ENCODE assay signal across 9 mouse cellular contexts in the genomic region with DNA sequence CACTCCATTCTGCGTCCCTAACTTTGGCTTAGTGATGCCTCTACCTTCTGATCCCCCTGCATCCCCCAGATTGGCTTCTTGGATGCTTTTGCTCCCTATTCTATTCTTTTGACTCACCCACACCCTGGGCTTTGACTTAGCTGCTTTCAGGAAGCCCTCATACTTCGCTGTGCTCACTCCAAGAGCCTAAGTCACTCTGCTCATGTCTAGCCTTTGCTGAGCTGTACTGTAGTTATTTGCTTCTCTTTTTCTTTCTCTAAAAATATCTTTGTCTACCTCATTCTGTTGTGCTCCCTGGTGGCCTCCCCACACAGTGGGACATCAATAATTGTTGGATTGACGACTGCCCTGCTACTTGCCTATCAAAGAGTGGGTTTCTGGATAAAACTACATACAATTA. TPM values are rescaled to one million over a fixed set of nuclear protein-coding genes. Genes with fewer than 3 reads are reported as not detected.
A peak's percentile ranks its signal among the peaks of the same experiment; 100 is the strongest.
DNase-seq lines count a peak whose midpoint lies in the region; ATAC-seq and TF ChIP-seq lines count a peak whose summit lies in the region.
"Had no signal": no experiment of that assay in that cellular context is flagged by ENCODE, and none has a peak within 500 bp of the region (broad histone marks: within the 10 kb centered on the region; RNA-seq: fewer than 3 reads in every experiment).

No protein-coding gene starts in this region.

- peak overlapping the region; percentile 54; the same call in 1 of the 2 replicates for H3K4me3 ChIP-seq in kidney, embryonic 16.5 days (ENCODE audit: low read length)
- H3K4me3 ChIP-seq in embryonic facial prominence, embryonic 15.5 days (replicated peaks) = peak overlapping the region; percentile 51; the same call in 1 of the 2 replicates
- peak overlapping the region; percentile 30 for H3K4me3 ChIP-seq in hindbrain, embryonic 12.5 days
- H3K4me3 ChIP-seq in midbrain, postnatal 0 days (ENCODE audit: low read depth, low read length) = peak overlapping the region; percentile 35

- no peak overlapping the region for H3K9ac ChIP-seq in kidney, embryonic 16.5 days (replicated peaks; ENCODE audit: low read length)
- no peak overlapping the region for H3K9ac ChIP-seq in embryonic facial prominence, embryonic 15.5 days
- peak overlapping the region; percentile 52 for H3K9ac ChIP-seq in hindbrain, embryonic 12.5 days
- peak overlapping the region; percentile 55 for H3K9ac ChIP-seq in midbrain, postnatal 0 days (replicated peaks; ENCODE audit: low read length, poor library complexity, severe bottlenecking)

- H3K27ac ChIP-seq in kidney, embryonic 16.5 days (ENCODE audit: low read length) = no peak overlapping the region
- peak overlapping the region; percentile 88; the same call in 1 of the 2 replicates for H3K27ac ChIP-seq in embryonic facial prominence, embryonic 15.5 days (replicated peaks)
- H3K27ac ChIP-seq in hindbrain, embryonic 12.5 days = peak overlapping the region; percentile 99
- H3K27ac ChIP-seq in midbrain, postnatal 0 days (ENCODE audit: low read depth, low read length) = peak overlapping the region; percentile 95

- 84% methylated on average over 3 of the region's 3 CpGs for WGBS in kidney, embryonic 16.5 days
- WGBS in embryonic facial prominence, embryonic 15.5 days = 73% methylated on average over 3 of the region's 3 CpGs
- WGBS in hindbrain, embryonic 12.5 days = 47% methylated on average over 3 of the region's 3 CpGs
- WGBS in midbrain, postnatal 0 days = 23% methylated on average over 3 of the region's 3 CpGs

- H3K27me3 ChIP-seq in kidney, embryonic 16.5 days (ENCODE audit: insufficient read depth, low read length) = no peaks in the 10 kb centered on the region
- H3K27me3 ChIP-seq in embryonic facial prominence, embryonic 15.5 days = no peaks in the 10 kb centered on the region
- no peaks in the 10 kb centered on the region for H3K27me3 ChIP-seq in hindbrain, embryonic 12.5 days
- no peaks in the 10 kb centered on the region for H3K27me3 ChIP-seq in midbrain, postnatal 0 days (ENCODE audit: insufficient read depth, low read length)

- H3K36me3 ChIP-seq in kidney, embryonic 16.5 days (ENCODE audit: insufficient read depth, low read length) = no peaks in the 10 kb centered on the region
- no peaks in the 10 kb centered on the region for H3K36me3 ChIP-seq in embryonic facial prominence, embryonic 15.5 days
- no peaks in the 10 kb centered on the region for H3K36me3 ChIP-seq in hindbrain, embryonic 12.5 days
- H3K36me3 ChIP-seq in midbrain, postnatal 0 days (ENCODE audit: insufficient read depth, low read length) = no peaks in the 10 kb centered on the region
- H3K36me3 ChIP-seq: G1E had no signal

- ATAC-seq in kidney, embryonic 16.5 days (ENCODE audit: low FRiP score, low TSS enrichment) = no peak
- ATAC-seq in embryonic facial prominence, embryonic 15.5 days (ENCODE audit: insufficient number of reproducible peaks, low FRiP score, low TSS enrichment, low read depth) = no peak
- peak; percentile 8 for ATAC-seq in hindbrain, embryonic 12.5 days (ENCODE audit: low FRiP score)
- peak; percentile 2; the same call in 1 of the 2 replicates for ATAC-seq in midbrain, postnatal 0 days (ENCODE audit: low FRiP score)

- no peak for DNase-seq in kidney, postnatal 36 days
- no peak for DNase-seq in midbrain, postnatal 0 days (ENCODE audit: low spot score)
- DNase-seq in ovary, adult 18-20 months (ENCODE audit: low spot score) = no peak
- no peak for DNase-seq in right cerebral cortex, postnatal 25 days
- DNase-seq in lung, postnatal 14 days = no peak

- H3K4me2 ChIP-seq in kidney, embryonic 16.5 days (replicated peaks; ENCODE audit: low read depth, low read length) = peak overlapping the region; percentile 72; the same call in 1 of the 2 replicates
- H3K4me2 ChIP-seq in embryonic facial prominence, embryonic 15.5 days (replicated peaks) = no peak overlapping the region
- H3K4me2 ChIP-seq in hindbrain, embryonic 12.5 days (replicated peaks) = peak overlapping the region; percentile 56
- H3K4me2 ChIP-seq in midbrain, postnatal 0 days (ENCODE audit: low read depth, low read length, poor library complexity, severe bottlenecking) = peak overlapping the region; percentile 59

- H3K4me1 ChIP-seq in kidney, embryonic 16.5 days (ENCODE audit: insufficient read depth, low read length) = peaks cover 18% of the 10 kb centered on the region
- H3K4me1 ChIP-seq in embryonic facial prominence, embryonic 15.5 days = peaks cover 18% of the 10 kb centered on the region
- peaks cover 31% of the 10 kb centered on the region for H3K4me1 ChIP-seq in hindbrain, embryonic 12.5 days
- peaks cover 10% of the 10 kb centered on the region for H3K4me1 ChIP-seq in midbrain, postnatal 0 days (ENCODE audit: insufficient read depth, low read length)

- no peak for TF ChIP-seq CTCF in midbrain, postnatal 0 days (IDR thresholded peaks at IDR 0.05)

- H3K9me3 ChIP-seq in kidney, embryonic 16.5 days (ENCODE audit: low read length) = no peaks in the 10 kb centered on the region
- H3K9me3 ChIP-seq in embryonic facial prominence, embryonic 15.5 days (replicated peaks) = no peaks in the 10 kb centered on the region
- no peaks in the 10 kb centered on the region for H3K9me3 ChIP-seq in hindbrain, embryonic 12.5 days (replicated peaks)
- no peaks in the 10 kb centered on the region for H3K9me3 ChIP-seq in midbrain, postnatal 0 days (ENCODE audit: low read length)
- H3K9me3 ChIP-seq: G1E had no signal

RNA-seq across cellular contexts. Expression of gene Psmg4, which starts 14.6 kb away (rescaled TPM):
- 67.4 and 74.9 TPM in 2 replicates for polyA plus RNA-seq in kidney, embryonic 16.5 days (2015; fragmentation: Nextera tagmentation; extraction: Ambion mirVana)
- polyA plus RNA-seq in embryonic facial prominence, embryonic 15.5 days (2015; fragmentation: Nextera tagmentation; extraction: Ambion mirVana) = 72.6 and 76.4 TPM in 2 replicates
- 80.5 and 93.8 TPM in 2 replicates for polyA plus RNA-seq in hindbrain, embryonic 12.5 days (2016; fragmentation: Nextera tagmentation; extraction: Ambion mirVana)
- total RNA-seq in midbrain, postnatal 0 days (2014; rRNA removed) = 36.5 and 99.5 TPM in 2 replicates
- 82.0 and 87.7 TPM in 2 replicates for polyA plus RNA-seq in midbrain, postnatal 0 days (2015; fragmentation: Nextera tagmentation; extraction: Ambion mirVana)

RNA-seq across cellular contexts. Expression of gene Tubb2b, which starts 17.9 kb away (rescaled TPM):
- polyA plus RNA-seq in kidney, embryonic 16.5 days (2015; fragmentation: Nextera tagmentation; extraction: Ambion mirVana) = 39.7 and 40.4 TPM in 2 replicates
- polyA plus RNA-seq in embryonic facial prominence, embryonic 15.5 days (2015; fragmentation: Nextera tagmentation; extraction: Ambion mirVana) = 55.4 and 56.9 TPM in 2 replicates
- 363 and 373 TPM in 2 replicates for polyA plus RNA-seq in hindbrain, embryonic 12.5 days (2016; fragmentation: Nextera tagmentation; extraction: Ambion mirVana)
- 4,904 and 4,995 TPM in 2 replicates for total RNA-seq in midbrain, postnatal 0 days (2014; rRNA removed)
- polyA plus RNA-seq in midbrain, postnatal 0 days (2015; fragmentation: Nextera tagmentation; extraction: Ambion mirVana) = 937 and 994 TPM in 2 replicates

Comparison
In these comparisons a context has a peak if more than half of its experiments do, and no peak if none do; other contexts are left out.
1. ATAC-seq: peak in hindbrain, embryonic 12.5 days (single experiment) and midbrain, postnatal 0 days (single experiment); none in kidney, embryonic 16.5 days (single experiment) and embryonic facial prominence, embryonic 15.5 days (single experiment).
2. H3K9ac ChIP-seq: peak in hindbrain, embryonic 12.5 days (single experiment) and midbrain, postnatal 0 days (single experiment); none in kidney, embryonic 16.5 days (single experiment) and embryonic facial prominence, embryonic 15.5 days (single experiment).
3. Peak in every context shown above with its lines, with median percentiles within 50 percentile points of each other: H3K4me3 ChIP-seq.